Mouse (Mus musculus): ENCODE results near the gene Vps45. TPM values are rescaled to one million over a fixed set of nuclear protein-coding genes. Genes with fewer than 3 reads are reported as not detected.

Vps45 gene
- total RNA-seq, 2 experiments from 2014 or later: 41.9 to 42.2 TPM

Other genes starting within 250 kb of the Vps45 start
- 10 to 100 TPM; 57.2 to 63.9 TPM for gene Rprd2, start 239.6 kb downstream of the Vps45 start, total RNA-seq (2021)
- 10 to 100 TPM; 26.0 to 26.4 TPM for gene Prpf3, start 202.6 kb downstream of the Vps45 start, total RNA-seq (2021)
- gene Mrps21, start 186.9 kb downstream of the Vps45 start, total RNA-seq (2021): 100 to 1,000 TPM; 147 to 175 TPM
- 1 to 10 TPM; 6.5 to 8.9 TPM for gene Ciart, start 176.2 kb downstream of the Vps45 start, total RNA-seq (2021)
- gene BC028528, start 166.5 kb downstream of the Vps45 start, total RNA-seq (2021): 10 to 100 TPM in 1 of 2 experiments, 1 to 10 TPM in 1; 9.4 to 10.2 TPM
- 100 to 1,000 TPM in 1 of 2 experiments, 10 to 100 TPM in 1; 97.7 to 102 TPM for gene Aph1a, start 164.5 kb downstream of the Vps45 start, total RNA-seq (2021)
- gene Car14, start 153.8 kb downstream of the Vps45 start, total RNA-seq (2021): 1 to 10 TPM; 2.5 to 4.4 TPM
- 100 to 1,000 TPM; 103 to 105 TPM for gene Anp32e, start 129.2 kb downstream of the Vps45 start, total RNA-seq (2021)
- gene Plekho1, start 62.5 kb downstream of the Vps45 start, total RNA-seq (2021): 10 to 100 TPM; 50.2 to 56.5 TPM
- 10 to 100 TPM; 17.7 to 21.0 TPM for gene Otud7b, start 46.1 kb upstream of the Vps45 start, total RNA-seq (2021)
- gene Mtmr11, start 103.5 kb upstream of the Vps45 start, total RNA-seq (2021): 1 to 10 TPM; 5.5 to 9.2 TPM
- gene Sf3b4, start 113.9 kb upstream of the Vps45 start, total RNA-seq (2021): 10 to 100 TPM; 54.3 to 55.7 TPM
- gene Sv2a, start 122.7 kb upstream of the Vps45 start, total RNA-seq (2021): 100 to 1,000 TPM; 317 to 343 TPM
- 10 to 100 TPM; 20.9 to 22.8 TPM for gene Bola1, start 161.2 kb upstream of the Vps45 start, total RNA-seq (2021)
- gene Hist2h2ab, start 161.4 kb upstream of the Vps45 start, total RNA-seq (2021): 10 to 100 TPM; 16.7 to 16.8 TPM
- gene Hist2h2ac, start 162.4 kb upstream of the Vps45 start, total RNA-seq (2021): 10 to 100 TPM; 42.5 to 52.0 TPM
- 1 to 10 TPM; 3.9 TPM for gene Hist2h2be, start 162.7 kb upstream of the Vps45 start, total RNA-seq (2021)
- 10 to 100 TPM; 18.2 to 19.1 TPM for gene Hist2h3c2, start 180.7 kb upstream of the Vps45 start, total RNA-seq (2021)
- gene Hist2h2aa2, start 181.8 kb upstream of the Vps45 start, total RNA-seq (2021): 100 to 1,000 TPM; 287 to 323 TPM
- gene Hist2h2aa1, start 187.0 kb upstream of the Vps45 start, total RNA-seq (2021): 10 to 100 TPM in 1 of 2 experiments, 1 to 10 TPM in 1; 6.0 to 16.1 TPM
- gene Hist2h3c1, start 188.2 kb upstream of the Vps45 start, total RNA-seq (2021): not detected
- 10 to 100 TPM; 32.6 to 33.2 TPM for gene Hist2h4, start 204.8 kb upstream of the Vps45 start, total RNA-seq (2021)
- gene Hist2h3b, start 210.2 kb upstream of the Vps45 start, total RNA-seq (2021): 100 to 1,000 TPM; 161 to 165 TPM
- 100 to 1,000 TPM; 211 to 217 TPM for gene Hist2h2bb, start 211.3 kb upstream of the Vps45 start, total RNA-seq (2021)
- 1 to 10 TPM; 1.9 TPM for gene Fcgr1, start 235.5 kb upstream of the Vps45 start, total RNA-seq (2021)